Mouse (Mus musculus) CH12F3 (cell line): ENCODE results near the gene Ciao1.
"Not testable (repeated sequence)": the region's sequence is repeated elsewhere in the genome, so short reads cannot be mapped to it uniquely, and the experiment has no call there.

ENCODE experiments used
- in situ Hi-C: fragments of 300-500 bp; cut with MboI; formaldehyde crosslinking; loops from 2 replicates; pipeline ENCODE4 v1.14.3; 2020; ENCODE audit warnings: low sequenced_read_pairs

Gene Ciao1

GRCm38 (mm10) chr2:127247592-127248333, at the start of gene Ciao1, which contains the start of gene Tmem127:
Ciao1 (minus strand) TSS chr2:127247816.
Tmem127 (plus strand) TSS chr2:127247908.
- in situ Hi-C loops: no loop called here

- in situ Hi-C loops: no loop called here
These were observed 49.6 kb upstream of the Ciao1 start for GRCm38 (mm10) chr2:127297001-127297805.

- in situ Hi-C loops: no loop called here
These were observed 44.6 kb upstream of the Ciao1 start for GRCm38 (mm10) chr2:127292250-127292649.

- in situ Hi-C loops: no loop called here
These were observed 30.5 kb upstream of the Ciao1 start for GRCm38 (mm10) chr2:127278162-127278561.

- in situ Hi-C loops: no loop called here
These were observed 28.1 kb upstream of the Ciao1 start for GRCm38 (mm10) chr2:127275551-127276320.

GRCm38 (mm10) chr2:127274590-127274989, 27.0 kb upstream of the Ciao1 start:
- in situ Hi-C loops: no loop called here

- in situ Hi-C loops: no loop called here
These were observed 25.2 kb upstream of the Ciao1 start for GRCm38 (mm10) chr2:127272806-127273205.

- in situ Hi-C loops: not testable (repeated sequence)
These were observed 24.4 kb upstream of the Ciao1 start for GRCm38 (mm10) chr2:127272049-127272448.

- in situ Hi-C loops: no loop called here
These were observed 23.5 kb upstream of the Ciao1 start for GRCm38 (mm10) chr2:127271042-127271515.

GRCm38 (mm10) chr2:127270300-127271041, 22.9 kb upstream of the Ciao1 start:
- in situ Hi-C loops: no loop called here

- in situ Hi-C loops: no loop called here
These were observed 22.1 kb upstream of the Ciao1 start, which contains the start of gene Stard7 for GRCm38 (mm10) chr2:127269491-127270299. Stard7 (plus strand) TSS chr2:127270218.

GRCm38 (mm10) chr2:127267854-127268253, 20.2 kb upstream of the Ciao1 start:
- in situ Hi-C loops: no loop called here

- in situ Hi-C loops: no loop called here
These were observed 14.9 kb upstream of the Ciao1 start for GRCm38 (mm10) chr2:127262480-127262879.

GRCm38 (mm10) chr2:127259340-127259739, 11.7 kb upstream of the Ciao1 start:
- in situ Hi-C loops: loop anchor here (10.0 kb wide), 1 partner anchor 85 kb away; no protein-coding TSS in a partner anchor

- in situ Hi-C loops: loop anchor here (10.0 kb wide), 1 partner anchor 90 kb away; no protein-coding TSS in a partner anchor
These were observed 7.7 kb upstream of the Ciao1 start for GRCm38 (mm10) chr2:127255294-127255693.

- in situ Hi-C loops: loop anchor here (10.0 kb wide), 1 partner anchor 90 kb away; no protein-coding TSS in a partner anchor
These were observed 7.1 kb upstream of the Ciao1 start for GRCm38 (mm10) chr2:127254604-127255134.

GRCm38 (mm10) chr2:127252787-127253186, 5.2 kb upstream of the Ciao1 start:
- in situ Hi-C loops: loop anchor here (10.0 kb wide), 1 partner anchor 92 kb away; no protein-coding TSS in a partner anchor

GRCm38 (mm10) chr2:127251880-127252527, 4.4 kb upstream of the Ciao1 start:
- in situ Hi-C loops: loop anchor here (10.0 kb wide), 1 partner anchor 93 kb away; no protein-coding TSS in a partner anchor
